Mouse (Mus musculus) MEL-GATA-1-ER (cell line): ENCODE results near the gene Mettl17.
"Not testable (repeated sequence)": the region's sequence is repeated elsewhere in the genome, so short reads cannot be mapped to it uniquely, and the experiment has no call there.

ENCODE experiments used
- DNase-seq: peaks from one replicate; pipeline ENCODE4 v3.0.0-alpha.2; 2012; ENCODE audit warnings: low read depth; ENCODE audit errors: extremely low read depth

Gene Mettl17

DNA sequence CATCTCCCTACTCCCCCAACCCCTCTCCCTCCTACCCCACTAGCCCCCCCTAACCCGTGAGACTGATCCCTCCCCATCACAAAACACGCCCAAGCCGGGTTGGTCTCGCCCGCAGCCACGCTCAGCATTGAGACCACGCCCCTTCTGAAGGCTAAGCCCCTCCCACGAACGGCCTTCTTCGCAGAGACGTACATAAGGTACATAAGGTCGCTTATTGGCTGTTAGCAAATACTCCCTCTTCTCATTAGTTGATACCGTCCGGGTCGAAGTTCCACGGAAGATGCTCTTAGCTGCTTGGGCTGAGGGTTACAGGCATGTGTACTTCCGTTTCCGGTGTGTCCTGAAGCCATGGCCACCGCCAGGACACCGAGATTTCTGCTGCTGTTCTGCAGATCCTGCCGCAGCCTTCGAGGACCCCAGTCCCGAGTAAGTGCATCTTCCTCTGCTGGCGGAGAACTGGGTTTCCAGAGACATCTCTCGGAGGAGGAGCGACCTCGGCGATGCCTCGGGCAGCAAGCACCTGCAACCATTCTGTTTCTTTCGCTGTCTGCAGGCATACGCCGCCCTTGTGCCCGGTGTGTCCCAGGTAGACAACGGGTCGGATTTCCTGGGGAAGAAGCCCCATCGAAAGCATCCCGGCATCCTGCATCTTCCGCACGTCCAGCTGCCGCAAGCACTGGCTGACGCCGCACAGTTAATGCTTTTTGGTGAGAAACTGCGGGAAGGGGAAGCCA, at the start of gene Mettl17:
Gene Mettl17, plus strand, starts transcription at position 245 of the 734 bp plus-strand sequence.
- peak; percentile 98 for DNase-seq

DNA sequence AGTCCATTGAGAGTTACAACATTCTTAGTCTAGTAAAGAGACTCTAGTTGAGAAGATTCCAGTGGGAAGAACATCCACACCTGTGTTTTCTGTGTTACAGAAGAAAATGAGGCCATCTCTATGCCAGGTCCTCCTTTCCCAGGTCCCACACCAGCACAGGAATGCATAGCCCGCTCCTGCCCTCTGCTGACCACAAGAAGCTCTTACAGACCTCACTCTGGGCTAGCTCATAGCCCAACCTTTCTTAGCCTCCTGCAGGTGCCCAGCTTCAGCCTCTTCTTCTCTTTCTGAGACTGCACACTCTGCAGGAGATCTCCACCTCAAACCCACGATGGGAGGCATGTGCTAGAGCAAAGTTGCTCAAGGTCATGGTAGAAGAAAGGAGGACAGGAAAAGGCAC, 46.2 kb upstream of the Mettl17 start:
- DNase-seq, result not testable (repeated sequence)

DNA sequence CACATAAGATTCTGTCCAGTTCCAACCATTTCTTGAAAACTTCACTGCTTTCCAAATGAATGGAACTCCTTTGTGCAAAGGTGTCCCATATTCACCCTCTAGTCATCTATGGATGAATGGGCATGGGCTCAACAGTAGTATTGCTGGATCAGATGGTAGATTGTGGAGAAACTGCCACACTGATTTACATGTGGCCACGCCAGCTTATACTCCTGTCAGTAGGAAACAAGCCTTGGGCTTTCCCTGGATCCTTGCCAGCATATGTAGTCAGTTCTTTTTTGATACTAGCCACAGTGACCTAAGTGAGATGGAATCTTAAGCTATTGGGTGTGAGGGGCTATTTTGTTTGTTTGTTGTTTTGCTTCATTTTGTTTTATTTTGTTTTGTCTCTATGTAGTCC, 42.4 kb upstream of the Mettl17 start:
- no peak for DNase-seq

DNA sequence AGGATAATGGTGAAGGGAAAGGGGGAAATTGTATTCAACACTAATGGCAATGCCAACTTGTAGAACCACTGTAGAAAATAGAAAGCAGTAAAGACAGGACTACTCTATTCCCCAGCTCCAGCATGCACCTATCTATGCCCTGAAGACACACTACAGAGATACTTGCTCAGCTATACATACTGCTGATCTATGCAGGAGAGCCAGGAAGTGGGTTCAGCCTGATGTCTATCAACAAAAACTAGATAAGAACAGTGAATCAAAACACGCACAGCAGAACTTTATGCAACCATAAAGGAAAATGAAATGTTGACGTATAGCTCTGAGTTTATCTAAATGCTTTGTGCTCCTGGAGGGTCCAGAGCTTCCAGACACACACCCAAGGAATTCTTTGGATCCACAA, 41.9 kb upstream of the Mettl17 start:
- no peak for DNase-seq

DNA sequence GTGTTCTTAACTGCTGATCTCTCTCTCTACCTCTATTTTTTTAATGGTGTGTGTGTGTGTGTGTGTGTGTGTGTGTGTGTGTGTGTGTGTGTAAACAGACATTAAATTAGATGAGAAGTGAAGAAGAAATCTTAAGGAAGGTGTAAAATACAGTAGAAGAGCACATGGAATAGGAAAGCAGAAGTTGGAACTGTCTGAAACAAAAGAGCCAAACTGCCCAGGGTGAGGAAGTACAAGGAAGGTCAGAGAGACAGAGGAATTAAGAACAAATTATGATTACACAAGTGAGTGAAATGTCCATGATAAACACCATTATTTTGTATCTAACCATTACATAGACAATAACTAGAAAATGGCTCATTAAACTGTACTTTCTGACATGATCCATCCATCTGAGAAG, 40.8 kb upstream of the Mettl17 start:
- no peak for DNase-seq

DNA sequence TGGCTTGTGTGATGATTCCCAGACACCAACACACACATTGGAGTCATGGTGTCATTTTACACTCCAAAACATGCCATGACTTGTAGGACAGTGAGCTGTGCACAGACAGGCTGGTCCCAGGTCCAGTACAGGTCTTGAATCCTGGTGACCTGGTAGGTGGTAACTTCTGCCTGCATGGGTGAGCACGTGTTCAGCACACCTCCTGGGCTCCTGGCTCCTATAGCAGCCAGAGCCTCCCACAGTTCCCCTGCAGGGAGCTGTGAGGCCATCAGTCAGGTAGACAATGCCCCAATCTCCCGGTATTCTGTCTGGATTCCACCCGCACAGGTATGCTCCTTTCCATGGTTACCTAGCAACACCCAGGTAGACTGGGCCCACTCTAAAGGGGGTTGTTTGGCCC, 38.1 kb upstream of the Mettl17 start:
- no peak for DNase-seq

DNA sequence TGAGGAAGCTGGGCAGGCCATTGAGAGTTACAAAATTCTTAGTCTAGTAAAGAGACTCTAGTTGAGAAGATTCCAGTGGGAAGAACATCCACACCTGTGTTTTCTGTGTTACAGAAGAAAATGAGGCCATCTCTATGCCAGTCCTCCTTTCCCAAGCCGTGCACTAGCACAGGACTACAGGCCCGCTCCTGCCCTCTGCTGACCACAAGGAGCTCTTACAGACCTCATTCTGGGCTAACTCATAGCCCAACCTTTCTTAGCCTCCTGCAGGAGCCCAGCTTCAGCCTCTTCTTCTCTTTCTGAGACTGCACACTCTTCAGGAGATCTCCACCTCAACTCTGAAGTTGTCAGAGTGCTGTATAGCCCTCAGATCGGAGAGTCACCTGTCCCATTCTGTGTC, 33.6 kb upstream of the Mettl17 start:
- DNase-seq, result not testable (repeated sequence)

DNA sequence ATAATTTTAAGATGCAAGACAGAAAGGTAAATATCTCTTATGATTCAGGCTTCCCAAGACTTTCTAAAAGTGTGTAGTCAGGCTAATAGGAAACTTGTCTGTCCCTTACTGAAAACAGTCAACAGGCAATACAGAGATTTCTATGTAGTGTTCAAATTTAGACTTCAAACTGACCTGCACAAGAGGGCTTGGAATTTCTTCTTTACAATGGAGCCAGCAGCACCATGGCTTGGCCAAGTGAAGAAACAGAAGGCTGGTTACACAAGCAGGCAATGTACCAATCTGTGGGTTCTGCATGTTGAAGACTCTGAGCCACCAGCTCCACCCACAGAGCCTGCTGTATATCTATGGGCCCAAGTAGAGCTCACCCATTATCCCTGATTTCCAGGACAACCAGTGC, 31.2 kb upstream of the Mettl17 start, which contains the start of gene Ear6:
Gene Ear6, plus strand, starts transcription at position 301 of the 400 bp plus-strand sequence.
- no peak for DNase-seq

DNA sequence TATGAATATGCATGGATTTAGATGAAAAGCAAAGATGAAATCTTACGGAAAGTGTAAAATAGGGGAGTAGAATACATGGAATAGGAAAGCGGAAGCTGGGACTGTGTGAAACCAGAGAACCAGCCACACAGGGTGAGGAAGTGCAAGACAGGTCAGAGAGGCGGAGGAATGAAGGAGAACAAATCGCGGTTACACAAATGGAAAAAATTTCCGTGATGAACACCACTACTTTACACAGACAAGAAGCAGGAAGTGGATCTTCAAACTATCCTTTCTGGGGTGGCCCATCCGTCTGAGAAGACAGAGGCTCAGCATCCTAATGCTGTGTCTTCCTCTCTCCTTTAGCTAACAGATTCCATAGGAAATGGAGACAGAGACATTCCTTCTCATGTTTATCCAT, 29.4 kb upstream of the Mettl17 start:
- not testable (repeated sequence) for DNase-seq

DNA sequence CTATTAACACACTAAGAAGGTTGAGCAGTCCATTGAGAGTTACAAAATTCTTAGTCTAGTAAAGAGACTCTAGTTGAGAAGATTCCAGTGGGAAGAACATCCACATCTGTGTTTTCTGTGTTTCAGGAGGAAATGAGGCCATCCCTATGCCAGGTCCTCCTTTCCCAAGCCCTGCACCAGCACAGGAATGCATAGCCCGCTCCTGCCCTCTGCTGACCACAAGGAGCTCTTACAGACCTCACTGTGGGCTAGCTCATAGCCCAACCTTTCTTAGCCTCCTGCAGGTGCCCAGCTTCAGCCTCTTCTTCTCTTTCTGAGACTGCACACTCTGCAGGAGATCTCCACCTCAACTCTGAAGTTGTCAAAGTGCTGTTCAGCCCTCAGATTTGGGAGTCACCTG, 21.0 kb upstream of the Mettl17 start:
- not testable (repeated sequence) for DNase-seq

DNA sequence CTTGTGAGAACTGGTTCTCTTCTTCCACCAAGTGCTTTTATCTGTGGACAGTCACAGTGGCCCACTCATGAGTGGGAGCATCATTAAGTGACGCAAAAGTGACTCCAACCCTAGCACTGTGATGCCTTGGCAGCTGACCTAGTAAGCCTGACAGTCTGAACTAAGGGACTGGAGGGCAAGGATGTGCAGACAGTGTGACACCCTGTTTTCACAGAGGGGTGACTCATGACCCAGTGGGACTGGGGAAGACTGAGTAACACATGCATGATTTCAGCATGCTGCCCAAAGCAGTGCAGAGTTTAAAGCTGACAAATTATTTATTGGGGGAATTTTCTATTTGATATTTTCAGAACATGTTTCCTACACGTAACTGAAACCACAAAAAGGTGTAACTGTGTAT, 13.9 kb upstream of the Mettl17 start:
- DNase-seq, result no peak

DNA sequence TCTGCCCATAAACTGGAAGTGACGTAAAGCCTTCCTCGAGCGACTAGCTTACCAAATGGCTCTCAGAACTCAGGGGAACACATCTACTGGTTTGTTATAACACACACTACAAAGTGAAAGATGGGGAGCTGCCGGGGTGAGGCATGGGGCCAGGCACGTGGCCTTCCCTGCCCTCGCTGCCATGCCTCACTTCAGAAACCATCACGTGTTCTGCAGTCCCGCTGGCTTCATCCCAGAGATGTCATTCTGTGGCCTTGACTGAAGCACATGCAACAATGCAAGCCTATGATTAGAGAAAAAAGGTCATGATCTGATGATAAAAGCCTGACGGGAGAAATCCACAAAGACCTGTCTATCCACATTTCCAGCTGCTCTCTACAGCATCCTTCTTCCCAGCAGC, 12.9 kb upstream of the Mettl17 start:
- DNase-seq, result no peak

DNA sequence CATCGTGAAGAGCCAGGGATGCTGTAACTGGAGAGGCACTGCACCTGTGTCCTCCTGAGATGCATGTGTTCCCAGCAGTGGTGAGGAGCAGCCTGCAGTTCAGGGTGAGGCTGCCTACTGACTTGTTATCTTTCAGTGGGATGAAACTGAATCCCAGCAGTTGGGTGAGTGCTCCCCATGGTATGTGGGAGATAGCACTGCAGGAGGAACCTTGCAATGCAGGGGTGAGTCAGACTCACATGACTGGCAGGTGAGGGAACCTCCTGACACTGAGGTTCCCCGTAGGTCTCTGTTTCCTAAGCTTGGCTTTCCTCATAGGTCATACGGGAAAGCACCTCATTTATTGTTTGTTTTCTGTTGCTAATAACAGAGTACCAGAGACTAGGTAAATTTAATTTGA, 7.1 kb upstream of the Mettl17 start:
- DNase-seq, result no peak

DNA sequence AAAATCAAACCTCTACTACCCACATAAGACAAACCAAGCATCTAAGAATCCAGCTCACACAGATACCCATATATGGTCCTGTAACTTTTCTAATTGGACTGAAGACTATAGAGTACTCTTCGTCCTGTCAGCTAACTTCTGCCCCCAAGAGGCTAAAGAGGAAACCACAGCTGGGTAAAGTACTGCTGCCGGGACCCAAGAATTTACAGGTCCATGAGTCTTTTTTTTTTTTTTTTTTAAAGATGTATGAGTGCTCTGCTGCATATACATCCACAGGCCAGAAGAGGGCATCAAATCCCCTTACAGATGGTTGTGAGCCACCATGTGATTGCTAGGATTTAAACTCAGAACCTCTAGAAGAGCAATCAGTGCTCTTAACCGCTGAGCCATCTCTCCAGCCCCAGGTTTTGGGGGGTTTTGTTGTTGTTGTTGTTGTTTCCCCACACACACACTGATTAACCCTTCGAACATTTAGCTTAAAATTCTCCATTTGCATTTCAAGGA, 1.1 kb upstream of the Mettl17 start:
- DNase-seq, result peak; percentile 78

DNA sequence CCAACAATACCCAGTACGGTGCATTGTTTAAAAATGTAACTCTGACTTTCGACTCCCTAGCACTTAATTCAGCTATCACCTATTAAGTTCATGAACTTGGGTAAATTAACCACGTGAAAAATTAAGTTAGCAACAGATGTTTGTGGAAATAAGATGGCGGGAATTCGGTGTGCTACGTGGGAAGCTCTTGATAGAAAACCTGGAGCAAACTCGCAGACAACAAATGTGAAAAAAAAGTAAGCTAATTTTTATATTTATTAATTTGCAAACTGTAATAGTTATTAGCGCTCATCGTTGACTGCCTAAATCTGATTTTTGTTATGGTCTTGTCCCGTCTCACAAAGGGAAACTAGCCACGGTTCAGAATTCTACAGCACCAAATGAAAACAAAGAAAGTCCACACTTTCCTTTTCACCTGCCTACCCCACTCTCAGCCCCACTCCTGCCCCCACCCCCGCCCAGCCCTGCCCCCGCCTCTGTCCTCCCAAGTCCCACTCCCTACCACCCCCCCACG, 554 bp upstream of the Mettl17 start:
- DNase-seq, result no peak

DNA sequence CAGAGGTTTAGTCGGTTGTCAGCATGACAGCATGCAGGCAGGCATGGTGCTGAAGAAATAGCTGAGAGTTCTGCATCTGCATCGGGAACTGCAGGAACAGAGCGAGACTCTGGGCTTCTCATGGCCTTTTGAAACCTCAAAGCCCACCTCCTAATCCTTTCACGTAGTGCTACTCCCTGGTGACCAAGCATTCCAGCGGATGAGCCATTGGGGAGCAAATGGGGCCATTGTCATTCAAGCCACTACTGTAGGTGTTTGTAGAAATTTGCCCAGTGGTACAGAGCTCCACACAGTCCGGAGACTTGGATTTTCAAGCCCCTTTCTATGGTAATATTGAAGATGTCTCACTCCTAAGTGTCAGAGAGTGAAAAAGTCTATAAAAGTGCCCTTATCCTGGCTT, 1.4 kb downstream of the Mettl17 start:
- no peak for DNase-seq

DNA sequence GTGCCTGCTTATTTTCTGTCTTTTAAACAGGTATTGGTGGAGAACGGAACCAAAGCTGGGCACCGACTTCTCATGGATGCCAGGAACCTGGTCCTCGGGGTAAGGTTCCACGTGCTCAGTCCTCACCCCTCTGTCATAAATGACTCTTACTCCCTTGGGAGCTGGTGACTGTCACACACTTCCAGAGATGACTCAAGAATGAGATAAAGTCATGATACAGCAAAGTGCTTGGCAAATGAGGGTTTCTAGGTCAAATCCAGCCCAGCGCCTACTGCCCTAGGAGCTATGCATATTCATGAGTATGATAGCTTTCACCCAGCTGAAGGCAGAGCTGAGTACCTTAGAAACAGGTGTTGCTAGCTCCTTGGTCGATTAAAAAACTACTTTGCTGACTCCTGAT, 5.2 kb downstream of the Mettl17 start:
- DNase-seq, result no peak

DNA sequence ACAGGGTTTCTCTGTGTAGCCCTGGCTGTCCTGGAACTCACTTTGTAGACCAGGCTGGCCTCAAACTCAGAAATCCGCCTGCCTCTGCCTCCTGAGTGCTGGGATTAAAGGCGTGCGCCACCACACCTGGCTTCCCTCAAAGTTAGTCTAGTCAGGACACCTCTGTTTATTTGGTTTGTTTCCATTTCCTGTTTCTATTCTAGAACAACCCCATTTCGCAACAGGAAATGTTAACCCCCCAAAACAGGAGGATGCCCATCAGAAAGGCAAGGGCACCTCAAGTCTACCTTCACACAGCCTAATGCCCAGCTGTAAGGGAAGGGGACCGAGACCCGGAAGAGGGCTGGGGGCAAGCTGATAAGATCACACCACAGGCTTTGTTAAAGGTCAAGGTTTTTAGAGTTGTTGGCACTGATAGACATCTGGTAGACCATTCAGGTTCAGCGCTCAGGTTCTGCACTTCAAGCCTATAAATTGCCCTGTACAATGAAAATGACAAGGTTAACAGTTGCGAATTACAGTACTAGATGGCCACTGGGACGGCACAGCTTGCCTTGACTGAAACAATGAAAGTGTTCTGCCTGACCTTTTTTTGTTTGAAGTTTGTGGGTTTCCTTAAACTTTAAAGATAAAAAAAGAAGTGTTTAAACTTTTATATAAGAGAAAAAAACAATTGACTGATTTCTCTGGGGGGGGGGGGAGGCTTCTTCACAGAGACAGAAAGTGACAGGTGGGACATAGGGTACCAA, 7.7 kb downstream of the Mettl17 start, which contains the start of gene Slc39a2:
Gene Slc39a2, plus strand, starts transcription at position 699 of the 749 bp plus-strand sequence.
- DNase-seq, result no peak

DNA sequence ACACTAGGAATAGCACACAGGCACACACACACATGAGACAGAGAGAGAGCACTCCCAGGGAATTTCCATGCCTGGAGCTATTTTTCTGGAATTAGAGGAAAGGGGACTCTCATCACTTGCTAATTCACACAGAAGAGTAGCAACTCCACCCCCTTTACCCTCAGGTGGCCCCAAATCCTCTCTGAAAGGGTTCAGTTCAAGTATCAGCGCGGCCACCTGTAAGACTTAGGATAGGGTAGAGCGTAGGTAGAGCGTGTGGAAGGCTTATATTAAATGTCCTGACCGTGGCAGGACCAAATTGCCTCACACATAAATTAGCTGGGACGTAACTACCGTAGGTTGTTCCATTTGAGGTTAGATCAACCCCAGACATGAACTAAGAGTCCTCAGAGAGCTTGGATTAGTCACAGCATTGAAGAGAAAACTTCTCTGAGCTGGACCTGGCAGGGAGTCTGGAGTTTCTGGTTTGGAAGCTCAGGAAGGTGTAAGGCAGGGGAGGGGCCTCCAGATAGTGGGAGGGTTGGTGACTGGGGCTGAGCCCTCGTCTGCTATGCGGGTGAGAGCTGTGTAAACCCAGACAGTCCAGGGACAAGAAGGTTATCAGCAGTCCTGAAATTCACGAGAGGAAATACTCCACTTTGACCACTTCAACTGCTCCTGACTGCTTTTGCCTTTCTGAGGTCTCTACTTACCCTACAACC, 8.6 kb downstream of the Mettl17 start:
- no peak for DNase-seq

DNA sequence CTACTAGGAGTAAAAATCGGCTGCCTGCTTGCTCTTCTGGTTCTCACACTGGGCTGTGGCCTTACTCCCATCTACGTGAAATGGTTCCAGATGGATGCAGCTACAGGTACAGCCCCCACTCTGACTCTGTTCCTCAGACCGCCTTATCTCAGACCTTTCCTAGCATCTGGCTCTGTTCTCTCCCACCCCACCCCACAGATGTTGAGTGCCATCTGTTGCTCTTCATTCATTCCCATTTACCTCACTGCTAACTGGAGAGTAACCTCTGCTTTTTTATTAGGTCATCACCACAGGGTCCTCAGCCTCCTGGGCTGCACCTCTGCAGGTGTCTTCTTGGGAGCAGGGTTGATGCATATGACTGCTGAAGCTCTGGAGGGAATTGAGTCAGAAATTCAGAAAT, 9.2 kb downstream of the Mettl17 start:
- DNase-seq, result no peak

DNA sequence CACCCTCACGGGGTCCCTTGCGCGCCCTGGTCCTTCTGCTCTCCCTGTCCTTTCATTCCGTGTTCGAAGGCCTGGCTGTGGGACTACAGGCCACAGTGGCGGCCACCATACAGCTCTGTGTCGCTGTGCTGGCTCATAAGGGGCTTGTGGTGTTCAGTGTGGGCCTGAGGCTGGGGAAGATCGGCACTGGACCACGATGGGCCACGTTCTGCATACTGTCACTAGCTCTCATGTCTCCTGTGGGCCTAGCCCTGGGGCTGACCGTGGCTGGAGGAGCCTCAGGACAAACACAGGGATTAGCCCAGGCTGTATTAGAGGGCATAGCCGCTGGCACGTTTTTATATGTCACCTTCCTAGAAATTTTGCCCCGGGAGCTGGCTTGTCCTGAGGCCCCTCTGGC, 10.4 kb downstream of the Mettl17 start:
- DNase-seq, result no peak

DNA sequence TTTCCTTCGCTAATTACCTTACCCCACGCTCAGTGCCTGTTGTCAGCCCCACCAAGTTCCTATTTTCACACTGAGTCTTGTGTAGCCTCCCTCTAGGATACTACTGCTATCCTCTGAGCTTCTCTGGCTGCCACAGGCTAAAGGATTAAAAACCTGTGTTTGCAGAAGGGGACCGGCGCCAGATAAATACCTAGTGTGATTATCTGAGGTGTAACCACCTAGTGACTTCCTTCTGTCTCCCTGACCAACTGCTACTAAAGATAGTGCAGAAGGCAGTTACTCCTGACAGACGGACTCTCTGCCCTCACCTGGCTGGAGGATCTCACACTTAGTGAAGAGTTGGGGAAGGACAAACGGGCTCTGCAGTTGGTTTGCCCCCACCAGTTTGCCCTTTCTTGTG, 11.4 kb downstream of the Mettl17 start:
- no peak for DNase-seq
